Mouse (Mus musculus): ENCODE measurements around the gene Gnai3. TPM values are rescaled to one million over a fixed set of nuclear protein-coding genes. Genes with fewer than 3 reads are reported as not detected.

The Gnai3 gene
- total and polyA plus RNA-seq, 3 experiments, result 7.5 to 18.1 (median 16.5) TPM

DNA sequence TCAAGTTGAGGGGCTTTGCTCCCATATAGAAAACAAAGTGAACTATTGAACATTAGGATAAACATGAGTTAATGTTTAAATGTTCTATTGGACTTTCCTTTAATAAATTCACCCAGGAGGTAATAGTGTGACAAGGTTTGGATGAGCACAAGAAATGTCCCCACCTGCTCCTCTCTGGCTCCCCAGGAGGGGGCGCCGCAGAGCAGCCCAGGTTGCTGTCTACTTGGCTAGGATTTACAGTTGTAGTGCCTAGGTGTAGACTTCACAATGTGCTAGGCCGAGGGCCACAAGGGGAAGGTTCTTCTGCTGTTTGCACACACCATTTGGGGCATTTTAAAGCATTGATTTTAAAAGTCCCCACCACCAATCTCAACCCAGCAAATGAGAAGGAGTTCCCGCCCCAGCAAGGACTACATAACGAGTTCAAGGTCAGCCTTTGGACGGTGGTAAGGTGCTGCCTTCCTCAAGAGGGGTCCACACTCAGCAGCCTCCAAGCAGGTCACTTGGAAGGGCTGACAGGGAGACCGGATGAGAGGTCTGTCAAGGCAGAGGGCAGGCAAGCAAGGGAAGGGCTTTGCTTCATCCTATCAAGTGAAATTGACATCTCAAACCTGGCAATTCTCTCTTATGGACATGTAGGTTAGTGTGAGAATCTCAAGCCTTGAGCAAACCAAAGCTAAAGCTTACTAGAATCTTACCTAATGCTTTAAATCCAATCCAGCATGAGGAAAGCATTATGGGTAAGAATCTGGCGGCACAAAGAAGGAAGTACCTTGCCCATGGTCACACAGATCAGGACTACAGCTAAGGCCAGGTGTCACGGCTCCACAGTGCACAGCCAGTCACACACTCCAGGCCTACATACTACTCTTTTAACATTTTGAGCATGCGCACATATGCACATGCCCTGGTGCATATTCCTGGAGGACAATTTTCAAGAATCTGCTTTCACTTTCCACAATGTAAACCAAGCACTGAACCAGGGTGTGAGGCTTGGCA lies 75.4 kb downstream of the Gnai3 start:
- peak; percentile 66 to 84 for DNase-seq
- 59% methylated on average over 10 of the region's 10 CpGs for WGBS
- H3K9ac ChIP-seq (ENCODE audit: low read depth, low read length), result no peak overlapping the region
- no peaks in the 10 kb centered on the region; the same call in 1 of the 2 replicates for H3K4me1 ChIP-seq (ENCODE audit: control insufficient read depth, insufficient read depth, low read length)
- H3K79me2 ChIP-seq (replicated peaks; ENCODE audit: control insufficient read depth, insufficient read depth, low read length), result no peaks in the 10 kb centered on the region
- H3K27me3 ChIP-seq (ENCODE audit: control insufficient read depth, insufficient read depth, low read length), result no peaks in the 10 kb centered on the region
- intact Hi-C loops (cut with DNase I), result loop anchor here (1.0 to 5.0 kb wide), 2 partner anchors 78 to 132 kb away; partner anchors contain the start of gene Cyb561d1
- TF ChIP-seq EP300 (IDR thresholded peaks at IDR 0.05; ENCODE audit: insufficient read depth, low read depth, low read length), result 0 out of 2 replicates have a peak, but pooled peaks have one; percentile 11
- no peak for TF ChIP-seq CTCF (IDR thresholded peaks at IDR 0.05)
- TF ChIP-seq POLR2A (IDR thresholded peaks at IDR 0.05; ENCODE audit: insufficient read depth, low read depth, low read length), result no peak
- H3K27ac ChIP-seq, result no peak overlapping the region
- H3K36me3 ChIP-seq (ENCODE audit: control insufficient read depth, insufficient read depth, low read length), result no peaks in the 10 kb centered on the region
- no peak overlapping the region for H3K4me3 ChIP-seq

DNA sequence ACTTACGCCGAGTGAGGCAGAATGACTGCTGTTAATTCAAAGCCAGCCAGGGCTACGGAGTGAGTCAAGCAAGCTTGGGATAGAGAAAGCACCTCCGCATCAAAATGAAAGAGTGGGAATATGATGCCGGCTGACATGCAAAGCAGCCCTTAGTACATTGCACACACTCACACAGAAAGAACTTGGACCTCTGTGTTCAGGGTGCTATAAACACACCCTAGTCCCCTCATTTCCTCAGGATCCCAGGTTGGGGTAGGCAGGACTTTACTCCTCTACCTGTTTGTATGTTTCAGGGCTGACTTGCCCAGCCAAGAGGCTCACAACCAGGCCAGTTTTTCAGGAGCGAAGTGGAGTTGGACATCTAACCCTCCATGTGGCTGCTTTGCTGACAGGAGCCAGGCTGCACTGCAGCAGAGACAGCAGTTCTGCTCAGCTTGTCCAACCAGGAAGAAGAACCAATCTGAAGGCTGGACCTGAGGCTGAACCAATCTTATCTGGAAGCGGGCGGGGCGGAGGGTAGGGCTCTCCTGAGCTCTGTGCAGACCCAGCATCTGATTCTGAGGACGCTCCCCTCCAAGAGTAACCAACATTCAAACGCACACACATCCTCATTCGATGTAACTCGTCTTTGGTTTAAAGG lies 76.6 kb downstream of the Gnai3 start:
- Histone ChIP-seq H3K79me2 (replicated peaks; ENCODE audit: control insufficient read depth, insufficient read depth, low read length) (no peaks in the 10 kb centered on the region), H3K9ac (ENCODE audit: low read depth, low read length) (no peak overlapping the region), H3K27ac (no peak overlapping the region; the same call in 1 of the 2 replicates), H3K27me3 (ENCODE audit: control insufficient read depth, insufficient read depth, low read length) (no peaks in the 10 kb centered on the region), H3K36me3 (ENCODE audit: control insufficient read depth, insufficient read depth, low read length) (no peaks in the 10 kb centered on the region), H3K4me1 (ENCODE audit: control insufficient read depth, insufficient read depth, low read length) (no peaks in the 10 kb centered on the region; the same call in 1 of the 2 replicates), H3K4me3 (no peak overlapping the region)
- WGBS, result 56% methylated on average over 13 of the region's 13 CpGs
- DNase-seq, result peak in 1 of 2 experiments; percentile 46
- no peak for TF ChIP-seq EP300 (IDR thresholded peaks at IDR 0.05; ENCODE audit: insufficient read depth, low read depth, low read length)
- 0 out of 2 replicates have a peak, but pooled peaks have one; percentile 24 for TF ChIP-seq POLR2A (IDR thresholded peaks at IDR 0.05; ENCODE audit: insufficient read depth, low read depth, low read length)
- no peak for TF ChIP-seq CTCF (IDR thresholded peaks at IDR 0.05)
- intact Hi-C loops (cut with DNase I), result no loop called here

DNA sequence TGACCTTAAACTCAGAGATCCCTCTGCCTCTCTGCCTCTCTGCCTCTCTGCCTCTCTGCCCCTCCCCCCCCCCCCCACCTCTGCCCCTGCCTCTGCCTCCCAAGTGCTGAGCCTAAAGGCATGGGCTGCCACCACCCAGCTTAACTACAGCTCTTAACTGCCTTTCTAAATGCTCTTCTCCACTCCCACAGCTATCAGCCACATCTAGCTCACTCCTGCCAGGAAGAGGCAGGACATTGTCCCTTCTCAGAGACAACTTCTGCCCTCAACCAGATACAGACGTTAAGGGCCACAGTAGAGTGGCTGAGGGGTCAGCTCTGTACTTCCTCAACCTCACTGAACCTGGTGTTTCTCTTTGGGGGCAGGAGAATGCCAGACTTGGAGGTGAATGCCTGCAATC lies 77.1 kb downstream of the Gnai3 start:
- DNase-seq, result no peak
- no peaks in the 10 kb centered on the region; the same call in 1 of the 2 replicates for H3K4me1 ChIP-seq (ENCODE audit: control insufficient read depth, insufficient read depth, low read length)
- intact Hi-C loops (cut with DNase I), result no loop called here

DNA sequence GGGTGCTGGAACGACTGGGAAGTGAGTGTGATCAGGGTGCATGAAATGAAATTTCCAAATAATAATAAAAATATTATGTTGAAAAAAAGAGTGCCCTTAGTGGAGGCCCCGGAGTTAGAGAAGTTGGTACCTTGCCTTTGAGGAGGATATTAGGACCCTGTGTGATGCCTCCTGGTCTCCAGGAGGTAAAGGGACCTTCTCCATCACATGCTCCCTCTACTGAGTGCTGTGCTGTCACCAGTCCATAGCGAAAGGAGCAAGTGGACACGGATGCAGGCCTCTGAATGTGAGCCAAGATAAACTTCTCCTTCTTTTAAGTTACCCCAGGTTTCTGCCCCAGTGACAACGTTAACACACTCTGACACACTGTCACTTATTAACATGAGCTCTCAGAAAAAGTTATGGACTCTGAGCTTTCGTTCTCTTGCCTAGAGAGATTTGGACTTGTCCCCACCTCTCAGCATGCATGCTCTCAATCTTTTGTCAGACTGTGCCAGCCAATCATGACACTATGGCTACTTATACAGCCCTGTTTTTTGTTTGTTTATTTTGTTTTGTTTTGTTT lies 78.5 kb downstream of the Gnai3 start:
- H3K27me3 ChIP-seq (ENCODE audit: control insufficient read depth, insufficient read depth, low read length), result no peaks in the 10 kb centered on the region
- no peaks in the 10 kb centered on the region; the same call in 1 of the 2 replicates for H3K4me1 ChIP-seq (ENCODE audit: control insufficient read depth, insufficient read depth, low read length)
- H3K4me3 ChIP-seq, result no peak overlapping the region
- H3K79me2 ChIP-seq (replicated peaks; ENCODE audit: control insufficient read depth, insufficient read depth, low read length), result no peaks in the 10 kb centered on the region
- H3K27ac ChIP-seq, result no peak overlapping the region
- H3K36me3 ChIP-seq (ENCODE audit: control insufficient read depth, insufficient read depth, low read length), result no peaks in the 10 kb centered on the region
- H3K9ac ChIP-seq (ENCODE audit: low read depth, low read length), result no peak overlapping the region
- no peak for DNase-seq
- no peak for TF ChIP-seq EP300 (IDR thresholded peaks at IDR 0.05; ENCODE audit: insufficient read depth, low read depth, low read length)
- TF ChIP-seq CTCF (IDR thresholded peaks at IDR 0.05), result no peak
- TF ChIP-seq POLR2A (IDR thresholded peaks at IDR 0.05; ENCODE audit: insufficient read depth, low read depth, low read length), result no peak
- intact Hi-C loops (cut with DNase I), result no loop called here
- 55% methylated on average over 6 of the region's 6 CpGs for WGBS

More for the DNA sequence above, 77.1 kb downstream of the Gnai3 start:
- H3K9ac ChIP-seq (ENCODE audit: low read depth, low read length), result no peak overlapping the region
- no peaks in the 10 kb centered on the region for H3K79me2 ChIP-seq (replicated peaks; ENCODE audit: control insufficient read depth, insufficient read depth, low read length)
- no peak overlapping the region for H3K4me3 ChIP-seq
- WGBS, result 12% methylated on average over 1 of the region's 1 CpGs
- H3K27ac ChIP-seq, result no peak overlapping the region
- no peak for TF ChIP-seq POLR2A (IDR thresholded peaks at IDR 0.05; ENCODE audit: insufficient read depth, low read depth, low read length)
- no peak for TF ChIP-seq EP300 (IDR thresholded peaks at IDR 0.05; ENCODE audit: insufficient read depth, low read depth, low read length)
- TF ChIP-seq CTCF (IDR thresholded peaks at IDR 0.05), result no peak
- H3K27me3 ChIP-seq (ENCODE audit: control insufficient read depth, insufficient read depth, low read length), result no peaks in the 10 kb centered on the region
- H3K36me3 ChIP-seq (ENCODE audit: control insufficient read depth, insufficient read depth, low read length), result no peaks in the 10 kb centered on the region

DNA sequence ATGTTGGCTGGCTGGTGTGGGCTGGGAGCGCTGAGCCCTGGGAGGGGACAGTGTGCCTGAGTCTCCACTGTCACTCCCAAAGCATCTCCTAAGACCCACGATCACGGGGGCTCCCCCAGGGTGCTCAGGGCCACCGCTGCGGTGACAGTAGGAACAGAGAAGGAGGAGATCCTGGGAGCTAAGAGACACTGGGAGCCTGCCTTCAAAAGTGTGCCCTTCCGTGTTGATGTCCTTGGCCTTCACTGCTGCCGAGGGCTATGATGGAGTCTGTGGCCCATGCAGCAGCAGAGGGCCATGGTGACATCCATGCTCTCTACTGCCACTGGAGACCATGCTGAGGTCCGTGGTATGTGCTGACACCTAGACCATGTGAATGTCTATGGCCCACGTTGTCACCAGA lies 80.4 kb downstream of the Gnai3 start:
- intact Hi-C loops (cut with DNase I), result no loop called here

More for the DNA sequence above, 80.4 kb downstream of the Gnai3 start:
- Histone ChIP-seq H3K27me3 (ENCODE audit: control insufficient read depth, insufficient read depth, low read length) (no peaks in the 10 kb centered on the region), H3K4me1 (ENCODE audit: control insufficient read depth, insufficient read depth, low read length) (no peaks in the 10 kb centered on the region; the same call in 1 of the 2 replicates), H3K79me2 (replicated peaks; ENCODE audit: control insufficient read depth, insufficient read depth, low read length) (no peaks in the 10 kb centered on the region), H3K27ac (no peak overlapping the region), H3K36me3 (ENCODE audit: control insufficient read depth, insufficient read depth, low read length) (no peaks in the 10 kb centered on the region), H3K9ac (ENCODE audit: low read depth, low read length) (no peak overlapping the region), H3K4me3 (no peak overlapping the region)
- 68% methylated on average over 9 of the region's 9 CpGs for WGBS
- TF ChIP-seq CTCF (IDR thresholded peaks at IDR 0.05), result no peak
- no peak for TF ChIP-seq POLR2A (IDR thresholded peaks at IDR 0.05; ENCODE audit: insufficient read depth, low read depth, low read length)
- no peak for TF ChIP-seq EP300 (IDR thresholded peaks at IDR 0.05; ENCODE audit: insufficient read depth, low read depth, low read length)
- no peak for DNase-seq

Measured in heart, adult 2 months (tissue).